Mouse (Mus musculus) midbrain, embryonic 10.5 days (tissue): ENCODE data around the gene Hypm. TPM values are rescaled to one million over a fixed set of nuclear protein-coding genes. Genes with fewer than 3 reads are reported as not detected.

ENCODE experiments used
- DNase-seq: peaks from one replicate; pipeline ENCODE4 v3.0.0-alpha.2; 2017; ENCODE audit warnings: low spot score
- H3K27ac ChIP-seq: fragments of 300-500 bp; sonication (generic); replicated peaks from 2 replicates; pipeline ENCODE4 v1.5.1; 2016; ENCODE audit warnings: mild to moderate bottlenecking
- H3K27me3 ChIP-seq: fragments of 300-500 bp; sonication (generic); 2 replicates; pipeline ENCODE4 v1.6.1; 2016; ENCODE audit warnings: low read depth, mild to moderate bottlenecking; ENCODE audit not compliant: poor library complexity, severe bottlenecking
- H3K36me3 ChIP-seq: fragments of 300-500 bp; sonication (generic); 2 replicates; pipeline ENCODE4 v1.6.1; 2016; ENCODE audit warnings: mild to moderate bottlenecking, moderate library complexity
- H3K4me1 ChIP-seq: fragments of 300-500 bp; sonication (generic); 2 replicates; pipeline ENCODE4 v1.6.1; 2016
- H3K4me3 ChIP-seq: fragments of 300-500 bp; sonication (generic); 2 replicates; pipeline ENCODE4 v1.5.1; 2016; ENCODE audit warnings: mild to moderate bottlenecking, moderate library complexity
- H3K9me3 ChIP-seq: fragments of 300-500 bp; sonication (generic); replicated peaks from 2 replicates; pipeline ENCODE4 v1.6.1; 2016; ENCODE audit warnings: mild to moderate bottlenecking
- WGBS: fragments of 180-500 bp; shearing (Covaris S2); methylation state at CpG from one replicate; pipeline ENCODE4 v1.1.7; 2016; 5-methylcytosine and 5-hydroxymethylcytosine counted together
- polyA plus RNA-seq: library from polyadenylated mRNA; unstranded; fragments of >200 nt; fragmentation: Nextera tagmentation; extraction: Ambion mirVana; gene quantifications from 2 replicates; pipeline ENCODE4 v1.2.1, GENCODE M21; 2016

Hypm gene
- not detected in 2 replicates for polyA plus RNA-seq

DNA sequence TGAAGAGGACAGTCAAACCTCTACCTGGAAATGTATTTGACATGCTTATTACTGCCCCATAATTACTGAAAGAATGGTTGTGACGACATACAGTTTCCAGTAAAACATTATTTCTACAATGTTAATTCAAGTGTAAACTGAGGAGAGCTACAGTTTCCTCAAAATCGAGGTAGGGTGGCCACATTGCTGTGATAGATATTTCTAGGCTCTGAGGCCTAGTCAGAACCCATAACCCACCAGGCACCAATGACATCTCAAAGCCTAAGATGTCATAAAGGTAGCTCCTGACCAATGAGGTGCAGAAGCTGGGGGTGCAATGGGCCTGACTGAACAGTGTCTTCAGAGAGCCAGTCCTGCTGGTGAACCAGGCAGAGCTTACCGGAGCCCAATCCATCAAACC is at the start of gene Hypm:
Hypm (plus strand) TSS at position 301 of the 400 bp plus-strand sequence.
- no peaks in the 10 kb centered on the region for H3K36me3 ChIP-seq
- WGBS, result 77% methylated on average over 3 of the region's 3 CpGs
- no peak for DNase-seq
- no peak within 1 kb of the TSS for H3K4me3 ChIP-seq
- no peaks in the 10 kb centered on the region for H3K9me3 ChIP-seq
- H3K4me1 ChIP-seq, result no peaks in the 10 kb centered on the region
- no peaks in the 10 kb centered on the region for H3K27me3 ChIP-seq
- H3K27ac ChIP-seq, result no peak within 1 kb of the TSS

DNA sequence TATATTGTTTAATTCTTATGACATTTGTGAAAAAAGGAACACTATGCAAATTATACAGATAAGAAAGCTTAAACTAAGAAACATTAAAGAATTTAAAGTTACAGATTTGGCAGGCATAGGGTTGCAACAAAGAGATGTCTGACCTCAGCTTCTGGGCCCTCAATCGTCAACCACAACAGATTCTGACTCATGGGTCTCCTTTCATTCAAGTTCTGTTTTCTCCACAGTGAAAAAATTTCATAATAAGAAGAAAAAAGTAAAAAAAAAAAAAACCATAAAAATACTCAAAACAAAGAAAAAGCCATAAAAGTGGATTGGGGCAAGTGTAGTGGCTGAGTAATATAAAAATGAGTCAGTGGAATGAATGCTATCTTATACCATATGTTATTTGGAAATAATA is 36.6 kb upstream of the Hypm start:
- no peaks in the 10 kb centered on the region for H3K4me1 ChIP-seq
- H3K27me3 ChIP-seq, result no peaks in the 10 kb centered on the region
- no peaks in the 10 kb centered on the region for H3K9me3 ChIP-seq
- no peaks in the 10 kb centered on the region for H3K36me3 ChIP-seq
- 84% methylated on average over 1 of the region's 1 CpGs for WGBS
- H3K27ac ChIP-seq, result no peak overlapping the region
- no peak overlapping the region for H3K4me3 ChIP-seq
- no peak for DNase-seq

DNA sequence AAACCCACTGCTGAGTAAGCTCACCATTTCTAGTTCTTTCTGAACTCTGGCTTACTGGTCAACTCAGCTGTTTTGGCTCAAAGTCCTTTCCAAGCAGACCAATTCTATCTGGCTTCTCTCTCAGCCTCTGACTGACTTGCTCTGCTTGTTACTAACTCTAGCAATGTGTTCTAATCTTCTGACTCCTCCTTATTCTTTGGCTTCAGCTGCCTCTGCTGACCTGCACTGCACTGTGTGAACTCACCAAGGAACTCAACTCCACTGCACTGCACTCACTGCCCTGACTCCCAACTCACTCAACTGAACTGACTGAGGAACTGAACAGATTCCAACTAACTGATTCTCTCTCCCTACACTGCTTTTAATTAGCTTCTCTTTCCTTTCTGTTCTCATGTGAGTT is 34.3 kb upstream of the Hypm start:
- H3K4me1 ChIP-seq, result no peaks in the 10 kb centered on the region
- no peak overlapping the region for H3K4me3 ChIP-seq
- no peaks in the 10 kb centered on the region for H3K9me3 ChIP-seq
- H3K36me3 ChIP-seq, result no peaks in the 10 kb centered on the region
- H3K27ac ChIP-seq, result no peak overlapping the region
- no peak for DNase-seq
- H3K27me3 ChIP-seq, result no peaks in the 10 kb centered on the region

GRCm38 (mm10) chrX:9834779-9835178 is 11.9 kb upstream of the Hypm start:
- H3K9me3 ChIP-seq, result no peaks in the 10 kb centered on the region
- no peaks in the 10 kb centered on the region for H3K4me1 ChIP-seq
- no peaks in the 10 kb centered on the region for H3K36me3 ChIP-seq
- H3K4me3 ChIP-seq, result no peak overlapping the region
- DNase-seq, result no peak
- no peaks in the 10 kb centered on the region for H3K27me3 ChIP-seq
- no peak overlapping the region for H3K27ac ChIP-seq
- WGBS, result 70% methylated on average over 2 of the region's 2 CpGs

- no peak for DNase-seq
- no peaks in the 10 kb centered on the region for H3K4me1 ChIP-seq
- 50% methylated on average over 1 of the region's 1 CpGs for WGBS
- no peak within 1 kb of the TSS for H3K27ac ChIP-seq
- no peaks in the 10 kb centered on the region for H3K27me3 ChIP-seq
- no peak within 1 kb of the TSS for H3K4me3 ChIP-seq
- H3K9me3 ChIP-seq, result no peaks in the 10 kb centered on the region
- H3K36me3 ChIP-seq, result no peaks in the 10 kb centered on the region
Observed at GRCm38 (mm10) chrX:9849403-9849802, 2.7 kb downstream of the Hypm start, which contains the start of gene H2al3. TSS of gene H2al3 (plus strand) at chrX:9849703.

DNA sequence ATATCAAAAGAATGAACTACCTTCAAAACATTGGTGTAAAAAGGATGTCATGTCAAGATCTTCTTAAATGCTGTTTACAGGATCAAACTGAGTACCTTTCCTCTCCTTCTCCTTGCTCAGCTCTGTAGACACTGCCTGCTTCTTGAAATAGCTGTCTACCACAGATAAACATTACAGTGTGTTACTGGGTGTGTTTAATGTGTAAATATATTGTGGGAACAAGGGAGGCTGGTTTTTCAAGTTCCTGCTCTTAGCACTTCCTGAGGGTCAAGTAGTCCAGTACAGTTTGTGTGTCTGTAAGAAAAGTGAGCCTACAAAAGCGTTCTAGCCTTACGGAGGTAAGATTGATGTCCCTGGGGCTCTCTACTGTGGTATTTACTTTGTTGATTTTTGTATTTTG is 15.1 kb downstream of the Hypm start:
- H3K4me3 ChIP-seq, result no peak overlapping the region
- no peak overlapping the region for H3K27ac ChIP-seq
- no peaks in the 10 kb centered on the region for H3K27me3 ChIP-seq
- H3K36me3 ChIP-seq, result no peaks in the 10 kb centered on the region
- H3K9me3 ChIP-seq, result no peaks in the 10 kb centered on the region
- H3K4me1 ChIP-seq, result no peaks in the 10 kb centered on the region
- DNase-seq, result no peak
- 93% methylated on average over 2 of the region's 2 CpGs for WGBS

DNA sequence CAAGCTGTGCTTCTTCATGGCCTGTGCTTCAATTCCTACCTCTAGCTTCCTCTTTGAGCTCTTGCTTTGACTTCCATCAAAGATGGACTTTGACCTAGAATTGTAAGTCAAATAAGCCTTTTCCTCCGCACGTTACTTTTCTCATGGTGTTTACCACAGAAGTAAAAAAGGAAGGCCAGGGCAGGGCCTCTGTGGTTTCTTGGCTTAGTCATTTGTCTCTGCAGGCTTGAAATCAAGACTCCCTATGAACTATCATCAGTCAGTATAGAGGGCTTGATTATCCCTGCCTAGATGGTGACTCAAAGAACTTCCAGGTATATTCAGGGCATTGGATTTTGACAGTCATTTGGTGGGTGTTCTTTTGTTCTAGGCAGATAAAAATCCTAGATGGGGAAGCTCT is 28.8 kb downstream of the Hypm start:
- Histone ChIP-seq H3K9me3 (no peaks in the 10 kb centered on the region), H3K27ac (no peak overlapping the region), H3K4me3 (no peak overlapping the region), H3K4me1 (no peaks in the 10 kb centered on the region), H3K27me3 (no peaks in the 10 kb centered on the region), H3K36me3 (no peaks in the 10 kb centered on the region)
- 88% methylated on average over 2 of the region's 2 CpGs for WGBS
- DNase-seq, result no peak

DNA sequence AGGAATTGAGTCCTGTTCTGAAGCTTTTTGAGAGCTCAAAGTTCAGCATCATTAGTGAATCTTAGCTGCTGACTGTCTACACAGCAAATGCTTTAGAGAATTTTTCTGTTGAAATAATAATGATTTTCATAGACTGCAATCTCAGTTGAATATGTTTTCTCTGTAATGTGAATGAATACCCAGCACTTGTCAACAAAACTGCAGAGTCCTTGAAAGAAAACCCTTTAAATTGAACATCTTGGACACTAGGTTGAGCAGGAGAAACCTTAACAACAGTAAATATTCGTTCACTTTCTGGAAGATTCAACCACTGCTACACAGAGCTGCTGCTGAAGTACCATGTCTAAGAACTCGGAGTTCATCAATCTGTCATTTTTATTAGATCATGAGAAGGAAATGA is 38.6 kb downstream of the Hypm start, which contains the start of gene Sytl5:
Sytl5 (plus strand) TSS at position 301 of the 400 bp plus-strand sequence.
- Histone ChIP-seq H3K4me3 (no peak within 1 kb of the TSS), H3K9me3 (no peaks in the 10 kb centered on the region), H3K27me3 (no peaks in the 10 kb centered on the region), H3K4me1 (no peaks in the 10 kb centered on the region), H3K36me3 (no peaks in the 10 kb centered on the region), H3K27ac (no peak within 1 kb of the TSS)
- no peak for DNase-seq
- 75% methylated on average over 2 of the region's 2 CpGs for WGBS

Other genes with a start within 250 kb of the Hypm start
- 17.2 and 18.9 TPM in 2 replicates for gene Dynlt3, start 183.9 kb upstream of the Hypm start, polyA plus RNA-seq
- gene H2al3, start 2.8 kb downstream of the Hypm start, polyA plus RNA-seq, result not detected in 2 replicates
- gene Sytl5, start 38.7 kb downstream of the Hypm start, polyA plus RNA-seq, result 0.15 and 0.20 TPM in 2 replicates